Mouse (Mus musculus): ENCODE results near the gene Nt5c.
A peak's percentile ranks its signal among the peaks of the same experiment; 100 is the strongest.
"Not testable (repeated sequence)": the region's sequence is repeated elsewhere in the genome, so short reads cannot be mapped to it uniquely, and the experiment has no call there.

Nt5c gene

GRCm38 (mm10) chr11:115510507-115510888 is 18.8 kb upstream of the Nt5c start:
- ATAC-seq (ENCODE audit: low TSS enrichment), result no peak

GRCm38 (mm10) chr11:115509773-115510506 is 18.3 kb upstream of the Nt5c start:
- ATAC-seq (ENCODE audit: low TSS enrichment), result no peak

- no peak for ATAC-seq (ENCODE audit: low TSS enrichment)
Measured at GRCm38 (mm10) chr11:115508061-115508460, 16.4 kb upstream of the Nt5c start.

GRCm38 (mm10) chr11:115506586-115506985 is 14.9 kb upstream of the Nt5c start:
- no peak for ATAC-seq (ENCODE audit: low TSS enrichment)

GRCm38 (mm10) chr11:115502636-115503035 is 11.0 kb upstream of the Nt5c start:
- no peak for ATAC-seq (ENCODE audit: low TSS enrichment)

GRCm38 (mm10) chr11:115496559-115496958 is 4.9 kb upstream of the Nt5c start:
- ATAC-seq (ENCODE audit: low TSS enrichment), result not testable (repeated sequence)

GRCm38 (mm10) chr11:115492387-115492786 is 725 bp upstream of the Nt5c start:
- ATAC-seq (ENCODE audit: low TSS enrichment), result no peak

- ATAC-seq (ENCODE audit: low TSS enrichment), result no peak
Measured at GRCm38 (mm10) chr11:115490441-115491355, 964 bp downstream of the Nt5c start.

GRCm38 (mm10) chr11:115488551-115489104 is 3.0 kb downstream of the Nt5c start:
- no peak for ATAC-seq (ENCODE audit: low TSS enrichment)

- ATAC-seq (ENCODE audit: low TSS enrichment), result no peak
Measured at GRCm38 (mm10) chr11:115485155-115485554, 6.5 kb downstream of the Nt5c start.

GRCm38 (mm10) chr11:115483726-115484125 is 7.9 kb downstream of the Nt5c start:
- no peak for ATAC-seq (ENCODE audit: low TSS enrichment)

- ATAC-seq (ENCODE audit: low TSS enrichment), result no peak
Measured at GRCm38 (mm10) chr11:115483278-115483677, 8.4 kb downstream of the Nt5c start.

- ATAC-seq (ENCODE audit: low TSS enrichment), result peak; percentile 64
Measured at GRCm38 (mm10) chr11:115481553-115482259, 10.0 kb downstream of the Nt5c start.

GRCm38 (mm10) chr11:115478296-115478938 is 13.2 kb downstream of the Nt5c start:
- no peak for ATAC-seq (ENCODE audit: low TSS enrichment)

- ATAC-seq (ENCODE audit: low TSS enrichment), result not testable (repeated sequence)
Measured at GRCm38 (mm10) chr11:115477388-115477787, 14.3 kb downstream of the Nt5c start.

GRCm38 (mm10) chr11:115476630-115477029 is 15.0 kb downstream of the Nt5c start:
- not testable (repeated sequence) for ATAC-seq (ENCODE audit: low TSS enrichment)

- ATAC-seq (ENCODE audit: low TSS enrichment), result no peak
Measured at GRCm38 (mm10) chr11:115475758-115476237, 15.9 kb downstream of the Nt5c start.

- ATAC-seq (ENCODE audit: low TSS enrichment), result peak; percentile 90
Measured at GRCm38 (mm10) chr11:115475025-115475757, 16.5 kb downstream of the Nt5c start, which contains the start of gene Armc7. Gene Armc7, plus strand, starts transcription at chr11:115475667.

GRCm38 (mm10) chr11:115473626-115474275 is 17.9 kb downstream of the Nt5c start:
- ATAC-seq (ENCODE audit: low TSS enrichment), result peak; percentile 61; the same call in 1 of the 2 replicates

- no peak for ATAC-seq (ENCODE audit: low TSS enrichment)
Measured at GRCm38 (mm10) chr11:115472183-115472582, 19.5 kb downstream of the Nt5c start.
